Mouse (Mus musculus): ENCODE results near the gene Foxn3. TPM values are rescaled to one million over a fixed set of nuclear protein-coding genes. Genes with fewer than 3 reads are reported as not detected.

Foxn3 gene
- total and polyA plus RNA-seq, 3 experiments = 9.7 to 26.8 (median 11.0) TPM

DNA sequence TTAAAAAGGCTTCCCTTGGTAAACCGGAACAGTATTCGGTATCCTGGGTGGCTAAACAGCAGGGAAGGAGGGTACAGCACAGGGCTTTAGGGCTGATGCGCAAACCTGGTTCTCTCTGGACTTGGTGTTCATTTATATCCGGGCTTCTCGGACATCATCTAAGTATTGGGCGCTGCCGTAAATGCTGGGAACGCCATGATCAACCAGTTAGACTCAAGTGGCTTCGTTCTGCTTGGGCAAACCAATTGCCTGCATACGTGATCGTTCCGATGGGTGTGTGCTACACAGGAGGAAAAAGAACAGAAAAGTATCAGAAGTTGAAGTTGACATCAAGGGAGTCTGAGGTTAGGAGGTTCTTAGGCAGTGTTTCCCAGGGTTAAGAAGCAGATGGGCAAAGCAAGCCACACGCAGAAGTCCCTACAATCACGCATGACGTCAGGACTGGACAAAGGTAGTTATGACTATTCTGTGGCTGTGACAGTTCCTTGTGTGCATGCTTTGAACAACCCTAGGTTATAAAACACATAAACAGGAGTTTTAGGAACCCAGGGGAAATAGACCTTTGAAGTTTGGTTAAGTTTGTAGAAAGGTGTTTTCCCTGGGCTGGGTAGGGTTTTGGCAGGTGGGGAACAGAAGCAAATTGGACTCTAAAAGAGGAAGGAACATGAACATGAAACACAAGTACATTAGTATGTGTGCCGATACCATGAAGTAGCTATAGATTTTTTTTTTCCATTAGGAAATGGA, 46.9 kb upstream of the Foxn3 start:
- in situ Hi-C loops (cut with MboI; ENCODE audit: low pct_ligation_motif_present, low pct_unique_long_range_greater_than_20kb, low sequenced_read_pairs) (no loop called here), dilution Hi-C loops (cut with MboI; ENCODE audit: extremely low pct_ligation_motif_present, extremely low pct_unique_long_range_greater_than_20kb, low sequenced_read_pairs) (no loop called here)
- Histone ChIP-seq H3K9me3 (replicated peaks; ENCODE audit: low read length) (peaks cover 9% of the 10 kb centered on the region), H3K4me3 (replicated peaks in 1 of 3; ENCODE audit: low read depth in 2 of 3, low read length in 2 of 3, poor library complexity in 1 of 3) (peak overlapping the region; percentile 34 to 47 (median 39)), H3K79me2 (replicated peaks; ENCODE audit: control insufficient read depth, extremely low read depth, insufficient read depth, poor library complexity, severe bottlenecking) (no peaks in the 10 kb centered on the region), H3K27me3 (replicated peaks) (no peaks in the 10 kb centered on the region), H3K27ac (ENCODE audit: insufficient read depth, low read depth) (peak overlapping the region; percentile 93), H3K4me1 (ENCODE audit: control insufficient read depth in 1 of 2, insufficient read depth in 2 of 2) (peaks cover 19 to 46% of the 10 kb centered on the region in 2 experiments), H3K36me3 (replicated peaks in 1 of 2; ENCODE audit: control insufficient read depth in 1 of 2, insufficient read depth in 1 of 2, low read length in 1 of 2) (peaks cover 0 to 1% of the 10 kb centered on the region in 2 experiments), H3K4me2 (ENCODE audit: insufficient read depth, low read depth, poor library complexity, severe bottlenecking) (peak overlapping the region; percentile 88), H3K9ac (ENCODE audit: insufficient read depth, low read depth) (peak overlapping the region; percentile 81)
- DNase-seq (ENCODE audit: extremely low read depth) = peak; percentile 97
- TF ChIP-seq JUN (IDR thresholded peaks at IDR 0.05; ENCODE audit: insufficient read depth, low read depth, low read length) (peak; percentile 88), KAT2A (IDR thresholded peaks at IDR 0.05; ENCODE audit: insufficient replicate concordance, low read length) (0 out of 2 replicates have a peak, but pooled peaks have one; percentile 13), HCFC1 (IDR thresholded peaks at IDR 0.05; ENCODE audit: low read depth, low read length) (no peak; the same call in 1 of the 2 replicates), JUND (conservative IDR thresholded peaks at IDR 0.05; ENCODE audit: low read depth, low read length) (peak; percentile 96), CHD2 (IDR thresholded peaks at IDR 0.05; ENCODE audit: low read length) (peak; percentile 76), MYC (IDR thresholded peaks at IDR 0.05; ENCODE audit: low read depth, low read length) (peak; percentile 90), MAFK (IDR thresholded peaks at IDR 0.05; ENCODE audit: insufficient replicate concordance, low read length) (peak; percentile 75), PAX5 (IDR thresholded peaks at IDR 0.05; ENCODE audit: low read length) (no peak), TBP (conservative IDR thresholded peaks at IDR 0.05; ENCODE audit: low read depth, low read length) (peak; percentile 68), EP300 (IDR thresholded peaks at IDR 0.05; ENCODE audit: low read length) (peak; percentile 94), ETS1 (conservative IDR thresholded peaks at IDR 0.05; ENCODE audit: low read depth, low read length) (peak; percentile 98), TCF12 (IDR thresholded peaks at IDR 0.05; ENCODE audit: low read depth, low read length) (peak; percentile 89), MEF2A (IDR thresholded peaks at IDR 0.05; ENCODE audit: borderline replicate concordance, low read depth, low read length) (peak; percentile 94), RCOR1 (conservative IDR thresholded peaks at IDR 0.05; ENCODE audit: low read depth, low read length) (peak; percentile 75; the same call in 1 of the 2 replicates), SIN3A (IDR thresholded peaks at IDR 0.05; ENCODE audit: low read length) (peak; percentile 60), BHLHE40 (IDR thresholded peaks at IDR 0.05; ENCODE audit: low read depth, low read length) (peak; percentile 94), IRF4 (IDR thresholded peaks at IDR 0.05; ENCODE audit: low read depth, low read length) (peak; percentile 96), ZC3H11A (IDR thresholded peaks at IDR 0.05; ENCODE audit: low read depth, low read length) (no peak), NRF1 (IDR thresholded peaks at IDR 0.05; ENCODE audit: low read depth, low read length) (no peak; the same call in 1 of the 2 replicates), USF1 (IDR thresholded peaks at IDR 0.05; ENCODE audit: low read depth, low read length) (no peak), RAD21 (IDR thresholded peaks at IDR 0.05; ENCODE audit: low read depth, low read length) (peak; percentile 6), ZKSCAN1 (IDR thresholded peaks at IDR 0.05; ENCODE audit: borderline replicate concordance, low read depth, low read length) (no peak), POLR2AphosphoS2 (IDR thresholded peaks at IDR 0.05; ENCODE audit: low read depth, low read length) (no peak), NELFE (IDR thresholded peaks at IDR 0.05; ENCODE audit: low read depth, low read length) (peak; percentile 35; the same call in 1 of the 2 replicates), ZNF384 (IDR thresholded peaks at IDR 0.05; ENCODE audit: low read depth, low read length) (peak; percentile 91), POLR2A (IDR thresholded peaks at IDR 0.05; ENCODE audit: low read depth, low read length) (peak; percentile 54), CHD1 (IDR thresholded peaks at IDR 0.05; ENCODE audit: low read depth, low read length) (no peak), MXI1 (IDR thresholded peaks at IDR 0.05; ENCODE audit: low read depth, low read length) (peak; percentile 82; the same call in 1 of the 2 replicates), MAX (IDR thresholded peaks at IDR 0.05; ENCODE audit: low read length) (peak; percentile 63; the same call in 1 of the 2 replicates)

Data from CH12.LX (cell line).